Mouse (Mus musculus): ENCODE measurements around the gene Cep72. TPM values are rescaled to one million over a fixed set of nuclear protein-coding genes. Genes with fewer than 3 reads are reported as not detected.

Gene Cep72
- polyA plus RNA-seq, 1 experiment from 2014 or later: 27.7 TPM

- WGBS: 90% methylated on average over 1 of the region's 1 CpGs
- no peak overlapping the region for H3K27ac ChIP-seq
- no peaks in the 10 kb centered on the region for H3K36me3 ChIP-seq
- H3K9me3 ChIP-seq (replicated peaks): no peaks in the 10 kb centered on the region
- no peak for DNase-seq (ENCODE audit: low spot score)
- peaks cover 5% of the 10 kb centered on the region; the same call in 1 of the 2 replicates for H3K4me1 ChIP-seq
- H3K27me3 ChIP-seq (ENCODE audit: low read depth, poor library complexity, severe bottlenecking): no peaks in the 10 kb centered on the region
- no peak overlapping the region for H3K4me3 ChIP-seq
Measured at GRCm38 (mm10) chr13:74066576-74066975, 4.5 kb upstream of the Cep72 start.

- peaks cover 11% of the 10 kb centered on the region for H3K4me1 ChIP-seq
- no peaks in the 10 kb centered on the region for H3K9me3 ChIP-seq (replicated peaks)
- no peaks in the 10 kb centered on the region for H3K27me3 ChIP-seq (ENCODE audit: low read depth, poor library complexity, severe bottlenecking)
- no peak overlapping the region for H3K4me3 ChIP-seq
- H3K27ac ChIP-seq: no peak overlapping the region
- WGBS: 86% methylated on average over 1 of the region's 1 CpGs
- H3K36me3 ChIP-seq: no peaks in the 10 kb centered on the region
- no peak for DNase-seq (ENCODE audit: low spot score)
Measured at GRCm38 (mm10) chr13:74063340-74064050, 1.4 kb upstream of the Cep72 start.

GRCm38 (mm10) chr13:74062378-74063128 lies 454 bp upstream of the Cep72 start:
- peaks cover 11% of the 10 kb centered on the region for H3K4me1 ChIP-seq
- peak overlapping the region; percentile 90 for H3K4me3 ChIP-seq
- peaks cover 8% of the 10 kb centered on the region for H3K36me3 ChIP-seq
- H3K27ac ChIP-seq: peak overlapping the region; percentile 98
- WGBS: 25% methylated on average over 11 of the region's 11 CpGs
- H3K27me3 ChIP-seq (ENCODE audit: low read depth, poor library complexity, severe bottlenecking): no peaks in the 10 kb centered on the region
- no peaks in the 10 kb centered on the region for H3K9me3 ChIP-seq (replicated peaks)
- no peak for DNase-seq (ENCODE audit: low spot score)

- no peaks in the 10 kb centered on the region for H3K9me3 ChIP-seq (replicated peaks)
- no peak for DNase-seq (ENCODE audit: low spot score)
- 94% methylated on average over 9 of the region's 9 CpGs for WGBS
Measured at GRCm38 (mm10) chr13:74058081-74058480, 4.0 kb downstream of the Cep72 start.

DNA sequence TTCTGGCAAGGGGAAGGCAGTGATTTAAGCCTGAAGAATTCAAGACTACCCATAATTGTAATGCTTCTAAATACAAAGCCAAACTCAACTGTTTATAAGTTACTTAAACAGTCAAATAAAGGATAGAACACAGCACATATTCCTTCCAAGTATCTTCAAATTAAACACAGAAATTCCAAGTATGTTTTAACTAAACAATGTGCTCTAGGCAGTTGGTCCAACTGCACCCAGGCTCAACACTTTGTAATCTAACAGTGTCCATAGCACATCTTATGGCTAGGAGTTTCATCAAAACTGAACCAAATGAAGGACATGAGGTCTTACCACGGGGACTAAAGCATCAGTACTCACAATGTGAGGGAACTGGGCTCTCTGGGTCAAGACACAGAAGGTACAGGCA lies 5.9 kb downstream of the Cep72 start:
- no peaks in the 10 kb centered on the region for H3K9me3 ChIP-seq (replicated peaks)
- 92% methylated on average over 1 of the region's 1 CpGs for WGBS
- no peaks in the 10 kb centered on the region for H3K27me3 ChIP-seq (ENCODE audit: low read depth, poor library complexity, severe bottlenecking)
- H3K27ac ChIP-seq: no peak overlapping the region
- peaks cover 4% of the 10 kb centered on the region for H3K4me1 ChIP-seq
- no peak for DNase-seq (ENCODE audit: low spot score)
- H3K36me3 ChIP-seq: peaks cover 64% of the 10 kb centered on the region
- H3K4me3 ChIP-seq: no peak overlapping the region

More at GRCm38 (mm10) chr13:74058081-74058480, 4.0 kb downstream of the Cep72 start:
- Histone ChIP-seq H3K27ac (no peak overlapping the region), H3K4me3 (no peak overlapping the region), H3K36me3 (peaks cover 46% of the 10 kb centered on the region), H3K27me3 (ENCODE audit: low read depth, poor library complexity, severe bottlenecking) (no peaks in the 10 kb centered on the region), H3K4me1 (peaks cover 11% of the 10 kb centered on the region)

DNA sequence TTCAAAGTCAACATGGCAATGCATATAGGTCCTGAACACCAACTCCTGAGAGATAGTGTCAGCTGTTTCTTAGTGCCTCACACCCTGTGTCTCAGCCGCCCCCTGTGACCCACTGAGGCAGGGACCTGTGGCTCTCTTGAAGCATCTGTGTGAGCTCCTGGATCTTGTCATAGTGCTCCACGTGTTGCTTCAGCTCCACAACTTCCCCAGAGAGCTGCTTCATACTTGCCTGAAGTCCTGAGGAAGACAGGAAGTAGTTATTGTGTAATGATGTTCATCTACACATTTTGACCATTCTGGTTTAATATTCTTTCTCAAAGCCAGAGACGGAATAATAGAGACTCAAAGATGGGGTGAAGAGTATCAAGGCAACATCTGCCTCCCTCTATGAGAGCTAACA lies 22.2 kb downstream of the Cep72 start:
- no peak for DNase-seq (ENCODE audit: low spot score)
- no peaks in the 10 kb centered on the region for H3K27me3 ChIP-seq (ENCODE audit: low read depth, poor library complexity, severe bottlenecking)
- H3K4me3 ChIP-seq: no peak overlapping the region
- 91% methylated on average over 3 of the region's 3 CpGs for WGBS
- H3K27ac ChIP-seq: no peak overlapping the region
- H3K9me3 ChIP-seq (replicated peaks): no peaks in the 10 kb centered on the region
- no peaks in the 10 kb centered on the region for H3K4me1 ChIP-seq
- H3K36me3 ChIP-seq: peaks cover 86% of the 10 kb centered on the region

DNA sequence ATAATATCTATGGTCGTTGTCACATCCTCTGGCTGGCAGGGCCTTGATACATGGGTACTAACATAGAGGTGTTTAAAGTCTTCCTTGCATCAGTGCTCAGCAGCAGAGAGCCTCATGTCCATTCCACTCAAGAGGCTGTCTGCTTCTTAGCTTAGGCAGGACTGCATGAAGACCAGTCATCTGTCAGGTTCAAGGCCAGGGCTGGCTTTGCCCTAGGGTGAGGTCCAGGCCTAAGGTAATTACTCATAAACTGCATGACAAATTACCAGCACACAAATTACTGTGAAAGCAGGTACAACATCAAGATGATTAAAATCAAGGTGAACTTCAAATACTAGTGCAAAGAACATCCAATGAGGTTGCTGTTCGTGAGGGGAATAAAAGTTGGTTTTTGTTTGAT lies 26.3 kb downstream of the Cep72 start:
- peaks cover 47% of the 10 kb centered on the region for H3K36me3 ChIP-seq
- 90% methylated on average over 2 of the region's 2 CpGs for WGBS

GRCm38 (mm10) chr13:74034756-74035155 lies 27.3 kb downstream of the Cep72 start:
- 85% methylated on average over 2 of the region's 2 CpGs for whole genome bisulfite sequencing
- Histone ChIP-seq H3K4me1 (no peaks in the 10 kb centered on the region), H3K27ac (no peak overlapping the region), H3K36me3 (peaks cover 37% of the 10 kb centered on the region), H3K9me3 (replicated peaks) (no peaks in the 10 kb centered on the region), H3K4me3 (no peak overlapping the region), H3K27me3 (ENCODE audit: low read depth, poor library complexity, severe bottlenecking) (no peaks in the 10 kb centered on the region)
- DNase-seq (ENCODE audit: low spot score): no peak

More for the DNA sequence above, 26.3 kb downstream of the Cep72 start:
- no peak overlapping the region for H3K4me3 ChIP-seq
- H3K4me1 ChIP-seq: no peaks in the 10 kb centered on the region
- DNase-seq (ENCODE audit: low spot score): no peak
- H3K27me3 ChIP-seq (ENCODE audit: low read depth, poor library complexity, severe bottlenecking): no peaks in the 10 kb centered on the region
- no peak overlapping the region for H3K27ac ChIP-seq
- H3K9me3 ChIP-seq (replicated peaks): no peaks in the 10 kb centered on the region

GRCm38 (mm10) chr13:74031133-74031532 lies 31.0 kb downstream of the Cep72 start:
- Histone ChIP-seq H3K4me3 (no peak overlapping the region), H3K9me3 (replicated peaks) (no peaks in the 10 kb centered on the region), H3K4me1 (no peaks in the 10 kb centered on the region), H3K27me3 (ENCODE audit: low read depth, poor library complexity, severe bottlenecking) (no peaks in the 10 kb centered on the region), H3K36me3 (peaks cover 7% of the 10 kb centered on the region; the same call in 1 of the 2 replicates), H3K27ac (no peak overlapping the region)
- 87% methylated on average over 8 of the region's 8 CpGs for WGBS
- no peak for DNase-seq (ENCODE audit: low spot score)

DNA sequence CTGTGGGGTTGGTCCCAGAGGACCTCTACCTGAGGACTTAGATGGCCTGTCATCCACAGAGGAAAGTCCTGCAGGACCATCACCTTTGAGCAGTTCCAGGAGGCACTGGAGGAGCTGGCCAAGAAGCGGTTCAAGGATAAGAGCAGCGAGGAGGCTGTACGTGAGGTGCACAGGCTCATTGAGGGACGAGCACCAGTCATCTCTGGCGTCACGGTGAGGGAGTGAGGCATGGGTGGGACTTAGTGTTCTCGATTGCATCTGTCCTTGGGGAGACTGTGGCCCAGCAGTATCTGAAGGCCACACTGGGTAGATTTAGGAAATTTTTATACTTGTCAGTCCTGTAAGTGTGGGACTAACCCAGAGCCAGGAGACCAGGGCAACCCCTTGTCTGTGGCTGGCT lies 31.4 kb downstream of the Cep72 start:
- no peak overlapping the region for H3K27ac ChIP-seq
- H3K36me3 ChIP-seq: peaks cover 3% of the 10 kb centered on the region; the same call in 1 of the 2 replicates
- no peak overlapping the region for H3K4me3 ChIP-seq
- no peak for DNase-seq (ENCODE audit: low spot score)
- no peaks in the 10 kb centered on the region for H3K4me1 ChIP-seq
- no peaks in the 10 kb centered on the region for H3K9me3 ChIP-seq (replicated peaks)
- WGBS: 91% methylated on average over 7 of the region's 7 CpGs
- H3K27me3 ChIP-seq (ENCODE audit: low read depth, poor library complexity, severe bottlenecking): no peaks in the 10 kb centered on the region

- H3K9me3 ChIP-seq (replicated peaks): no peaks in the 10 kb centered on the region
- 90% methylated on average over 2 of the region's 2 CpGs for WGBS
- H3K27me3 ChIP-seq (ENCODE audit: low read depth, poor library complexity, severe bottlenecking): no peaks in the 10 kb centered on the region
- DNase-seq (ENCODE audit: low spot score): no peak
- H3K4me3 ChIP-seq: no peak overlapping the region
- no peaks in the 10 kb centered on the region for H3K4me1 ChIP-seq
- H3K27ac ChIP-seq: no peak overlapping the region
- no peaks in the 10 kb centered on the region for H3K36me3 ChIP-seq
Measured at GRCm38 (mm10) chr13:74029013-74029412, 33.1 kb downstream of the Cep72 start.

GRCm38 (mm10) chr13:74028116-74028515 lies 34.0 kb downstream of the Cep72 start:
- H3K27ac ChIP-seq: no peak overlapping the region
- no peak for DNase-seq (ENCODE audit: low spot score)
- WGBS: 84% methylated on average over 2 of the region's 2 CpGs

DNA sequence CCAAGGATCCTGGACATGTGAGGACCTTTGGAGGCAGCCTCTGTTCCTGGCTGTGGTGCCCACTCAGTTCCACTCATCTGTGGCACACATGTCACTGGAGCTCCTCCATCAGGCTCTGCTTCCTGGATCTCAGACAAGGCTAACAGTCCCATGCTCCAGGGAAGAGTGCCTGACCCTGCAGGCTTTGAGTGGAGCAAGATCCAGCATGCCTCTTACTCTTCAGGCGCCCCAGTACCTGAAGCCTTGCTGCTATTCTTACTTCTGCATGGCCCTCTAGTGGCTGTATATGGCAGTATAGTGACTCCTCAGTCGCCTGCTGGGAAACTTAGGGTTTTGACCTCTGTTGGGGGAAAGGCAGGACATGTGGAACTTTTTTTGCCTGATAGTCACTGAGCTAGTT lies 35.9 kb downstream of the Cep72 start:
- peak; percentile 45 for DNase-seq (ENCODE audit: low spot score)
- no peaks in the 10 kb centered on the region for H3K27me3 ChIP-seq (ENCODE audit: low read depth, poor library complexity, severe bottlenecking)
- no peaks in the 10 kb centered on the region for H3K36me3 ChIP-seq
- no peaks in the 10 kb centered on the region for H3K4me1 ChIP-seq
- H3K9me3 ChIP-seq (replicated peaks): no peaks in the 10 kb centered on the region
- no peak overlapping the region for H3K27ac ChIP-seq
- H3K4me3 ChIP-seq: no peak overlapping the region
- 22% methylated on average over 2 of the region's 2 CpGs for WGBS

More at GRCm38 (mm10) chr13:74028116-74028515, 34.0 kb downstream of the Cep72 start:
- Histone ChIP-seq H3K4me3 (no peak overlapping the region), H3K4me1 (no peaks in the 10 kb centered on the region), H3K36me3 (no peaks in the 10 kb centered on the region), H3K27me3 (ENCODE audit: low read depth, poor library complexity, severe bottlenecking) (no peaks in the 10 kb centered on the region), H3K9me3 (replicated peaks) (no peaks in the 10 kb centered on the region)
